Mouse (Mus musculus): Measurements from ENCODE around the gene Faf1.

Faf1 gene

DNA sequence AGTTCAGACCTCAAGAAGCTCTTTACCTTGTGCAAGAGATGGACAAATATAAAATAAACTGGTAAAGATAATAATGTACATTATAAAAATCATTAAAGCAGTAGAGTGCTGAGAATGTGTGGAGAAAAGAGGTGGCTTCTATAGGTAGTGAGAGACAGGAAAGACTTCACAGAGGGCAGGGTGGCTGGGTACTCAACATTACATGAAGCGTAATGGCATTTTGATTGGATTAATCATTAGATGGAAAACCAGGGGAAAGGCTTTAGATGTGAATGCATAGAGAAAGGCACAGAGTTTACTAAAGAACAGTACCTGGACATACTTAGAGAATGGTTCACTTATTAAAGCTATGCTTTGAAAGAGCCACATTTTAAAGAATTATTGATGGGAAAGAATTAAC, 252.7 kb downstream of the Faf1 start:
- DNase-seq (ENCODE audit: low read depth), result no peak

DNA sequence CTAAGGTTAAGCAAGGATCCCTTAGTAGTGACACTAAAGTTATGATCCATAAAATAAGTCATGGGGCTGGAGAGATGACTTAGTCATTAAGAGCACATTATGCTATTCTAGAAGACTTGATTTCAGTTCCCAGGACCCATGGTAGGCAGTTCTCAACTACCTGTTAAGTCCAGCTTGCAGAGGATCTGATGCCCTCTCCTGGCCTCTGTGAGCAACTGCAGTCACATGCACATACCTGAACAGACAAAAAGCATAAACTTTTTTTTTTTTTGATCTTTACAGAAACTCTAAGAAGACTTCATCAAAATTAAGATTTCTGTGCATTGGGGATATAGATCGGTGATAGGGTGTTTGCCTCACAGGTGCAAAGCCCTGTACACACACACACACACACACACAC, 254.1 kb downstream of the Faf1 start:
- peak; percentile 29 for DNase-seq (ENCODE audit: low read depth)

DNA sequence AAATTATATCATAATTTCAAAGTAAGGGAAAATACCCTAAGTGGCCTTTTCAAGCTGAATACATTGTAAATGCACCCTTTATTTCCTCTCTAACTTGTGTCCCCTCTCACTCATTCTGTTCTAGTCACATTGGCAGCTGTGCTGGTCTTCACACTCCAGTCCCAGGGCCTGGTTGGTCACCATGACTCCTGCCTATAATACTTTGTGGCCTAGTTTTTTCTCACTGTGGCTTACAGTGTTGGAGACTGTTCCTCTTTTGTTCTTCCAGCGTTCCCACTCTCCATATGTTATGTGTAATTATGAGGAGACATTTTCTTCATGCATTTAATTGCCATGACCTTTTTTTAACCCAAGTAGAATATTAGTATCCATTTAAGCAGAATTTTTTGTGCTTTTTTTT, 254.5 kb downstream of the Faf1 start:
- no peak for DNase-seq (ENCODE audit: low read depth)

DNA sequence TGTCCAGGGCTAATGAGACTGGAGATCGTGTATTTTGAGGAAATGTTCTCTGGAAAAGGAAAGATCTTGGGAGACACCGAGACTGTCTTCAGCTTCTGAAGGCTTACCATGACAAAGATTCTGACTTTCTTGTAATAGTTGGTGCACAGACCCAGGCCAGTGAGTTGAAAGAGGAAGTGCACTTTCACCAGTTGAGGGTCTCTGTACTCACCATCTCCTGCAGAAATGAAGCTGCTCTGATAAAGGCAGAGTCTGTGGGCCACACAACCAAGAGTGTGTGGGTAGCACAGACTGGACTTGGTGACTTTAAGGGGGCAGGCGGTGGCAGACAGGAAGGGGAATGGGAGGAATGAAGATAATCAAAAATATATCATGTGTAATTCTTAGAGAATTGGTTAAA, 260.2 kb downstream of the Faf1 start:
- DNase-seq (ENCODE audit: low read depth), result no peak

DNA sequence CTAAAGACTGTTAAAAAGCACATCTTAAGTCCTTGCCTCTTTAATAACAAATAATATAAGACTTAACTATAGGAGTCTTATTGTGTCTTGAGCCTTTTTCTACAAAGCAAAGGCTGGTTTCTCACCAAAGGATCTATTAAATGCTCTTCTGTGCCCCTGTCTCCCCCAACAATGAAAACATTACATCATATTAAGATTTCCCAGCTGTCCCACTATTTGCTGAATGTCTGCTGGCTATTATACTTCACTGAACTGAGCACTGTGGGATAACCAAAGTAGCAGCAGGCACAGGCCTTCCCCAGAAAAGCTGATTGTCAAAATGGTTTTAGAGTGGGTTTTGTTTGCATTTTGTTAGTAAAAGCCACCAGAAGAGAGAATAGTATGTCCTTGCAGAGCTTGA, 262.9 kb downstream of the Faf1 start:
- DNase-seq (ENCODE audit: low read depth), result no peak

DNA sequence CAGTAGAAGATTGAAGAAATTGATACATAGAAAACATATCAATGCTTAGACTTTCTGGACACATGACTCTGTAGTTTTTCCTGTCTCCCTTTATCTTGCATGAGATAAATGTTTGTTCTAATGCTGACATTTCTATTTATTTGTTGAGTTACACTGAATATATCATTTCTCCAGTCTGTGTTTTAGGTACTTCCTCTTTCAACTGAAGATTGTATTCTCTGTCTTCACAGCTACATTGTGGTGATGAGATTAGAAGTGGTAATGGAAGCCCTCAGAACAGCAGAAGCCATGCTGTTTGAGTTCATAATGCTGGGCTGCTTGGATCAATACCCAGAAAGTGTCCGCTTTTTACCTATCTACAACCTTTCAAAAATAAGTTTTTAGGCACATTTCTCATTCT, 269.2 kb downstream of the Faf1 start:
- DNase-seq (ENCODE audit: low read depth), result no peak

DNA sequence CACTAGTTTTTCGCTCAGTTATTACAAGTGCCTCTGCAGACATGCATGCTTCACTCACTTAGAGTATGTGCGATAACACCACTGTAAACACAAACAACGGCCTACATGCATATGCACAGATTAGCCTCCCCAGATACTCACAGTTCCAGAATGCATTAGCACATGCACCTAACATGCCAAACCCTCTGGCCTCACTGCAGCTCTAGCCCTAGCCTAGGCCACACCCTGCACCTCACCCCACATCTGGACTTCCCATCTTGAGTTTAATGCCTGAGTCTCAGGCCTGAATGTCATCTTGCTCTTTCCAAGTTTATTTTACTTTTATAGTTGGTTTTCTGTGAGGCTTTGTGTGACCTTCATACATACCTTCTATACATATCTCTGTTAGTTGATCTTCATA, 272.9 kb downstream of the Faf1 start:
- no peak for DNase-seq (ENCODE audit: low read depth)

DNA sequence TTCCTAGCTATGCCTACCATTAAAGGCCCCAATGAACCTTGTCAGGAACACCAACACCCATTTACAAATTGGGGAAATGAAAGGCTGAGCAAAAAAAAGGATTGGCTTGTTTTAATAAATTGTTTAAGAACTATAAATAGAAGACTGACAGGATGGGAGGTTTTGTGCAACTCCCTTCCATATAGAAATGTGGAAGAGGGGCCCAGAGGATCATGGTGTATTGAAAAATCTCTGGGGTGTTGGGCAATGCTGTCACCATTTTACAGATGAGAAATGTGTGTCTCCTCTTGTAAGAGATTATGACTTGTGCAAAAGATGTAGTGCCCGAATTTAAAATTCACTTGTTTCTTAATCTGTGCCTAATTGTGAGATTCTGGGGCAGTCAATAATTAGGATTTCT, 277.1 kb downstream of the Faf1 start:
- DNase-seq (ENCODE audit: low read depth), result no peak

DNA sequence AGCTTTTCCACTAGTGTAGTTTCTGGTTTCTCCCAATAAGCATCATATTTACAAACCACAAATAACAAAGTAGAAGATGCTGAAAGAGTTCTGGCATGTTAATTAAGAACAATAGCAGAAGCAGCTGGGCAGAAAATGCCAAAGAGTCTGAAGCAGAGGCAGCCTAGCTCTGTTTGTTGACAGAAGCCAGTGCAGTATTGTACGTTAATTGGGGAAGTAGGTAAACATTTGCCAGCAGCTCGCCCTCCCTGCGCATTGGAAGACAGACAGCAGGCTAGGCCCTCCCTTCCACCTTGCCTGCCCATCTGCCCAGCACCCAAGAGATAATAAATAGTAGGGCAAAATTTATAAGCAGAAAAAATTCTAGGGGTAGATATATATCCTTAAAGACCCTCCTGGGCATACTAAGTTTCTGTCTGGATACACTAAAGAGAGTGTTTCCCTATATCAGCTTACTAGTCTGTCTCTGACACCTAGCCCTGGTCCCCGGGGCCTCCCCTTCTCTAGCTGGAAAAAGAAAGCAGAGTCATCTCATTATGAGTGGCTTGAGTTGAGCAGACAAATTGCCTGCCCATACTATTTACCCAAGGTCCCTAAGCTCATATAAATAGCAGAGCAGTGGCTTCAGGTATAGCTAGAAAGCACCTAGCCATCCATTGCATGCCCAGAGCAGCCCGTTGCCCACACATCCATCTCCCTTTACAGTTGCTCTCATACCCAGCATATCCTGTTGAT, 284.0 kb downstream of the Faf1 start:
- no peak for DNase-seq (ENCODE audit: low read depth)

DNA sequence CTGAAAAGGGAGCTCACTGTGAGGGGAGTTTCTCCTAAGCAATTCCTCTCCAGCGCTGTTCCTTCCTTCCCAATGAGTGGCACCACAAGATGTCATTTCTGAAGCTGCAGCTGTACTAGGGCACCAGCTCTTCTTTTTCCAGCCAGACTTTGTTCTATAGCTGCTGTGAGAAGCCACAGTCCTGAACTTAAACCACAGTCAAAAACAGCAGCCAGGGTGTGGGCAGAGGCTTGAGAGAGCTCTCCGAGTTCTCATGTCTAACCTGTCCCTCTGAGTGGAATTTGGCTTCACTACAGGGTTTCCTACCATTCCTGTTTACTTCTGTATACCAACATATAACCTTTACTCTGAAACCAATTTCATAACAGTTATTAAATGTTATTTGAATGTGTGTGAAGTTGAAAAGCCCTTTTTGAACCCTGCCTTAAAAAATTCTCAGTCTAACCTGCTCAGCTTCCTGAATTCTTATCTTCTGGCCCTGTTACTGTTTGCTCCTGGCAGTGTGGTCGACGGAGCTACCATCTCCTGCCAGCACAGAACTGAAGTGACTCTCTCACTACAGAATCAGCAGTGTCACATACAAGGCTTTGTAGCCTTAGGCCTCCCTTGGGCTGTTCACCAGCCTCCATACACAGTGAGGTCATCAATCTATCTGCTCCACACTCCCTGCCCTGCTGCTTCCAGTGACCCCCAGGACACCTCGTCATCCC, 287.3 kb downstream of the Faf1 start:
- DNase-seq (ENCODE audit: low read depth), result no peak

DNA sequence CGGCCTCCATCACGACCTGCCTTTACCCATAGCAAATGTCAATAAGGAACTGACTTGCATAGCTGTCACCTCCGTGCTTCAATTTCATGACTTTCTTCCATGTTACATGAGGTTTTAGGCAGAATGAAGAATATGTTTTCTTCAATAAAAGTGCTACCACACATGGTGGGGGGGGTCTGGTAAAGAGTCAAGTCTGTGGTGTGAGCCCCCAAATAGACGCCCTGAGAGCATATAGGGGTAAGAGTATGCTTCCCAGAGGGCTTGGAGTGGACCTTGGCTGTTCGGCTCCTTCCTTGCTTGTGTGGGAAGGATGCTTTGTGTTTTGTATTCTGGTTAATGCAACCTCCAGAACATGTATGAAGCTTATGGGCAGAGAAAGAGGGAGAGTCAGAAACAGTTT, 293.2 kb downstream of the Faf1 start:
- no peak for DNase-seq (ENCODE audit: low read depth)

DNA sequence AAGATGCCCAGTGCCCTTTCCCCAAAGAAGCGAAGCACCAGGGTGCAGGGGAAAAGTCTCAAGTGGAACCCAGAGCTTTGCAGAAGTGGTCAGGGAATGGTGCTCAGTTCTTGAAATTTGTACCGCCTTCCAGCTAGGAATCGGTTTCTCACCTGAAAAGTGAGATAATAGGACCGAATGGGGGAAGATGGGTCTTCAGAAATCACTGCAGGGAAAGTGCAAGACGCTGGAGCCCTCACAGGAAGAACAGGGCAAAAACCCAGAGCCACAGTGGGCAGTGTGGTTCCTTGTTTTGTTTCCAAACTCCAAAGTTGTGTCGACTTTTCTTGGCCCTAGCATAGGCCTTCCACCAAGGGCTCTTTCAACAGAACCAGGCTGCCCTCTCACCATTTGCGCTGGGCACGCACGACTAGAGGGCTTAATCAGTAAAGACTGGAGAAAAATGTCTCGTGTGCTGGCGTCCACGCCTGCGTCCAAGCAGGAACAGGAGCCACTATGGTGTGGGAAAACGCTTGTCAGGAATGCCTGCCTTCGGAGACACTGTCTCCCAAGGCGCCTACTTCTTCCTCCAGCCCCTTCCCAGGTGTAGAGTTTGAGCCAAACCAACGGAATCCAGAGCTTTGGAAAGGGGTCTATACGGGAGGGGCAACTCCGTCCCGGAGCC, 297.7 kb downstream of the Faf1 start:
- no peak for DNase-seq (ENCODE audit: low read depth)

DNA sequence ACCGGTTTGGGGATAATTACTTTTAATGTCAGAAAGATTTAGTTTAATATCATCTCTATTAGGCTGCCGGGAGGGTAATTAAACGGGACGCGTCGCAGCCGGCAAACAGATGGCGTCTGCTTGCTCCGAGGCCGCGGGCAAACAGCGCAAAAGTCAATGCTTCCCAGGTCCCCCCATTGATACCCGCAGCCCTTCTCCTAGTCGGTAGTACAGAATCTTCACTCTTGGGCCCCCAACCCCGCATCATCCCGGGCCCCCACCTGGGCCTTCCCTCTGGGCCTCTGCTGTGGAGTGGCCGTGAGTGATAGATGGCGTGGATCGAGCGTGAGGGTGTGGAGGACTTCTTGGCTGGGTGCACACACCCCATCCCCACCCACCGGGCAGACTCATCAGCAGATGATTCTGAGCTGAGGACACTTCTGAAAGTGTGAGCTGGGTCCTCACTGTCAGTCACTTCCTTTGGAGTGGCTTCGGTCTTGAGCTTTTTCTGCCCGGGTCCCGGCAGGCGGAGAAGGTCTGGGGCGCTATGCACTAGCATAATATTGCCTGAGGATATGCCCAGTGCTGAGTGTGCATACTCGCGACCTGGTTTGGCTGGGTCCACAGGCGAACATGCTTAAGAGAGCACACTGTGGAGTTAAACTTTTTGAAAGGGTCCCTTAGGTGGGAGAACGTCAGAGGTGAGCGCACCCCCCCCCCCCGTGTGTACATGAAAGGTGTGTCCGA, 298.4 kb downstream of the Faf1 start:
- DNase-seq (ENCODE audit: low read depth), result no peak

DNA sequence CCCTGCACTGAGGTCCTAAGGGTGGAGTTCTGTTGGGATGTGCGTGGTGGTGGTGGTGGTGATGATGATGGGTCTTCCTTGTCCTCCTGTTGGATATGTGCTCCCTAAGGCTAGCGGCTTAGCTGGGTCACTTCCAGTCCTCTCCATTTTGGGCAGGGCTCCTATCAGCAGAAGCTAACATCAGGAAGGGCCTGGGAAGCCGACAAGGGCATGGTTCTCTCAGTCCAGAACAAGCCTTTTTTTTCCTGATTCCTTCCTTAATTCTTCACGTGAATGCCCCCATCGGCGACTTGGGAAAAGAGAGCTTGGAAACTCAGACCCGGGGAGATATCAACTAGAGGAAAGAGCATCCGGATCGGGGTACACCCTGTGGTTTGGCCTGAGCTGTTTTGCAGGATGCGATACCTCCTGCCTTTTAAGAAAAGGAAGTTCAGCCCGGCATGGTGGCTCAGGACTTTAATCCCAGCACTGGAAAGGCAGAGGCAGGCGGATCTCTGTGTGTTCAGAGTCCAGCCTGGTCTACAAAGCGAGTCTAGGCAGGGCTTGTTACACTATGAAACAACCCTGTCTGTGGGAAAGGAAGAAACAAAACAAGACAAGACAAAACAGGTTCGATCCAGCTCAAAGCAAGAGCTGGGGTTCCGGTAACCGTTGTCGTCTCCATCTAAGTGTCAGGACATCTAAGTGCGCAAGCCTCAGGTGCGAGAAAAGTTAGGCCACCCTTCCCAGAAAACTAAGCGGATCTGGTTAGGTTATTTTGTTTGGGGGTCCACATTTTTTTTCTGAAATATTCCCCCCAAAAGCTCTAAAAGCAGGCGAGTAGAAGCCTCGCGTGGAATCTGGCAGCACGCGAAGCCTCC, 299.2 kb downstream of the Faf1 start:
- no peak for DNase-seq (ENCODE audit: low read depth)

DNA sequence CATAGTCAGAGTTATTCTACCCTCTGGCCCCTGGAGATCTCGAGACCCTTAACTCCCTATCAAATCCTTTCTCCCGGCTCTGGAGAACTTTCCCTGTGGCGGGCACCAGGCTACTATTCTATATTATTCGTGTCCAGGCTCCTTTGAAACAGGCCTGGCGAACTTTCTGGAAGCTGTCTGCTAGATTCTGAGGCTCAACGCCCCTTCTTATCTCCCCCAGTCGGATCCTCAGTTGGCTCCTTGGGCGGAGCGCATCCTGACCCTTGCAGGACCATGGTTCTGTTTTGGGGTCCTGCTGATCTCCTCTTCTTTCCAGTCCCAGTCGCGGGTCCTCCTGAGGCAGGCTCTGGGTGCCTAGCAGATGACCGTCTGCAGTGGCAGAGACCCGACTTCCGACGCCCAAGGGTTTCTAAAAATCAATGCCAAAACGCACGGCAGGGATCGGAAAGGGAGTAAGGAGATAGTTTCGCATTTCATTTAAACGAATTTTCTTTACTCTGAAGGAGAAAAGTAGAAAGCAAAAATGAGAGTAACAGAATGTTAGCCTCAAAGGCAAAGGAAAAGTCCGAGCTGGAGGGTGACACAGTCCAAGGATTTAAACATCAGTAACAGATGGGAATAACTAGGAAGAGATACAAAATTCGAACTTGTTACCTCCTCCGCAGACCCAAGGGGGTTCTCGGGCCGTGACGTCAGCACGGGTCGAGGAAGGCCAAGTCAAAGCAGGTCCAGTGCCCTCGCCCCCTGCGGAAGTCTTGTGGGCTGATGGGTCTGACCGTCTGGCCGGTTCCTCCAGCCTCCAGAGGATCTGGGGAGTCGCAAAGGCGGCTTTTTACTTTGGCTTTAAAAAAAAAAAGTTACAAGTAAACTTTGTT, 300.1 kb downstream of the Faf1 start:
- DNase-seq (ENCODE audit: low read depth), result no peak

DNA sequence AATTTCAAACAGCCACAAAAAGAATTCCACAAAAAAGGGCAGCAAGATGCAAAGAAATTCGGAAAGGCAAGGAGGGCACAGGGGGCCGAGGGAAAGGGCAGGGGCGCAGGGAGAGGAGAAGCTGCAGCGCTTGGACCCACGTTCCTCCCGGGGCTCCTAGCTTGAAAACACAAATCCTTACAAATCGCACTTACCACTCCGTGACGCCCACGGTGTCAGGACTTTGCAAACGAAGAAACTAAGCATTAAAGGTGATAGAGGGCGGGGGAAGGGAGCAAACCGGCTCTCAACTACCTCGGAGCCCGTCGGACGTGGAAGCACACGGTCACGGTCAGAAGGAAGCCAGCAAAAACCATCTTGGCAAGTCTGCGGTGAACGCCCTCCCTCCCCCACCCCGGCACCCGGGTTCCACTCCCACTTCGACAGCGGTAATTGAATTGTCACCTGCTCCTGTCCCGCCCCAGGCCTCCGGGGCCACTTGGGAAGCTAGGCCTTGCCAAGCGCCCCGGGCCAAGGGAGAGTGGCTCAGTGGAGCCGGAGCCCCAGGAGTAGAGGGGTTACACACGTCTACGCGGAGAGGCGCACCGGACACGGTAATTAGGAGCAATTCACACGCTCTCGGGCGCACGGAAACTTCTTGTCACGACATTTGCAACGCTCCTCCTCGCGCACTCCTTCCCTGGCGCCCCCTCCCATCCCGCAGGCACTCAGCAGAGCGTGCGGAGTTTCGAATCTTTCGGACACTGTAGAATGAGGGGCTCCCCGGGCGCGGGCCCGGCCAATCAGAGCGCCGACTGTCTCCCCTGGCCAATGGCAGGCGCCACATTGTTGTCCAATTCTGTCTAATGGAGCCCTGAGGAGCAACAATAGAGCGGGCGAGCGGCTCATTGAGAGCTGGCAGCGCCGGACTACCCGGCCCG, 301.0 kb downstream of the Faf1 start, which contains the start of gene Dmrta2:
Gene Dmrta2 (plus strand): TSS at position 906 of the 920 bp plus-strand sequence.
- DNase-seq (ENCODE audit: low read depth), result no peak

DNA sequence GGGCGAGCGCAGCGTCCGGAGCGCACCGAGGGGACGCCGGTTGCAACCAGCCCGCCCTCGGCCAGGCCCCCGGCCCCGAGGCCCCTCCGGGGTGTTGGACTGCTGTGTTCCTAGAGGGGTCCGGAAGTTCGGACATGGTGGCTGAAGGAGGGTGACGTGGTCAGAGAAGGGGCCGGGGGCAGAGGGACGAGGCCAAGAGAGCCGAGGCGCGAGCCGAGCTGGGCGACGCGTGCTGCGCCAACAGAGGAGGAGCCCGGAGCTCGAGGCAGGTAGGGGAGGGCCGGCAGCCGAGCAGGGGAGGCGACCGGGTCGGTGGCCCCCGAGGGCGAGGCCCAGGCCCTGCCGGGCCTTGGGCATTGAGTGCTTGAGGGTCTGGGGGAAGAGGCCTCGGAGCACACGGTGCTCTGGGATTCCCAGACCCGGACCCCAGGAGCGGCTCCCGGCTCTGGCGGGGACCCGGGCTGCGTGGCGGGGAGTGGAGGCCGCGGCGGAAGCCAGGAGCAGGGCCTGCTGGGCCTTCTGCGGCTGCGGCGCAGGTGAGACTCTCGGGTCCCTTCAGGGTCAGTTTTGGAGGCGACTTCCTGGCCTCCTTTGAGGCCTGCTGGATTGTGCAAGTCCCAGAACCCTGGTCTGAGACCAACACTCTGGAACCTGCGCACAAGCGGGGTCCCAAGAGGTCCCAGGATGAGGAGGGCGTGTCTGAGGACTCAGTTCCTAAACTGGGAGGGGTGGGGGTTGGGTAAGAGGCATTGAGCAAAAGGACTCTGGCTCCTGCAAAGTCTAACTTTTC, 301.9 kb downstream of the Faf1 start:
- no peak for DNase-seq (ENCODE audit: low read depth)

DNA sequence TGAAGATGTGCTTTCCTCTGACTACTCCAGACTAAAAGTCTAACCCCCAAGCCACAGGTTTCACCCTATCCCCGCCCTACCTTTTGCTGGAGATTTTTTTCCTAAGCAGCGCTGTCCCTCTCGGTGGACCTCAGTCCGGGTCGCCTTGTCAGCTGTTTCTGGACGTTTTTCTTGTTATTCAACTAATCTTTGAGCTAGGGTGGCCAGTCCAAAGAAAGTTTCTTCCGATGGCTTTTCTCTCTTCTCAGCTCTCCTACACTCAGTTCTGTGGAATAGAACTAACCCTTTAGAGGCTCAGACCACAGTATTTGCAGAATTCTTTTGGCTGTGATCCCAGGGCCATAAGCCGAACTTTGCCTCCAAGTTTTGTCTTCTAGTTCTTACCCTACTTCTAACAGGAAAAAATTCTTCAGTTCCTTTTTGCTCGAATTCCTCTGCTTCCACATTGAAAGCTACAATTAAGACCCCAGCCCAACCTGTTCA, 302.5 kb downstream of the Faf1 start:
- DNase-seq (ENCODE audit: low read depth), result no peak
